ENCODE assay signal across 8 mouse cellular contexts in genomic region chr11:78095144-78095516, GRCm38 (mm10). TPM values are rescaled to one million over a fixed set of nuclear protein-coding genes. Genes with fewer than 3 reads are reported as not detected.
A peak's percentile ranks its signal among the peaks of the same experiment; 100 is the strongest.
DNase-seq lines count a peak whose midpoint lies in the region; ATAC-seq and TF ChIP-seq lines count a peak whose summit lies in the region.

No protein-coding gene starts in this region.

- H3K4me1 ChIP-seq in heart, embryonic 15.5 days (replicated peaks): peaks cover 32% of the 10 kb centered on the region
- peaks cover 34% of the 10 kb centered on the region for H3K4me1 ChIP-seq in G1E (ENCODE audit: insufficient read depth, low read depth, low read length)
- no peaks in the 10 kb centered on the region for H3K4me1 ChIP-seq in hindbrain, embryonic 11.5 days (replicated peaks; ENCODE audit: control insufficient read depth, insufficient read depth, low read length)
- peaks cover 15% of the 10 kb centered on the region for H3K4me1 ChIP-seq in midbrain, embryonic 11.5 days (ENCODE audit: control insufficient read depth, insufficient read depth, low read length)

- no peak for DNase-seq in heart, adult 9 months (ENCODE audit: low spot score in 2 of 2)
- DNase-seq in G1E (ENCODE audit: low spot score): no peak
- no peak for DNase-seq in hindbrain, embryonic 11.5 days (ENCODE audit: low spot score)
- peak; percentile 85 for DNase-seq in midbrain, embryonic 11.5 days (ENCODE audit: low spot score, missing footprints)
- DNase-seq in natural killer cell, adult 2 months (ENCODE audit: low spot score in 2 of 2): no peak
- DNase-seq in embryo, embryonic 10 days (ENCODE audit: low spot score): no peak
- no peak for DNase-seq in embryo, embryonic 10.5 days (ENCODE audit: low spot score)

- H3K9me3 ChIP-seq in heart, embryonic 15.5 days (replicated peaks): no peaks in the 10 kb centered on the region
- H3K9me3 ChIP-seq in G1E (replicated peaks): no peaks in the 10 kb centered on the region
- H3K9me3 ChIP-seq in hindbrain, embryonic 11.5 days (ENCODE audit: control insufficient read depth, low read length): no peaks in the 10 kb centered on the region
- H3K9me3 ChIP-seq in midbrain, embryonic 11.5 days (ENCODE audit: control insufficient read depth, low read length): no peaks in the 10 kb centered on the region

- peak overlapping the region; percentile 92 for H3K27ac ChIP-seq in heart, embryonic 15.5 days
- H3K27ac ChIP-seq in hindbrain, embryonic 11.5 days (ENCODE audit: low read depth, low read length): peak overlapping the region; percentile 74
- H3K27ac ChIP-seq in midbrain, embryonic 11.5 days (ENCODE audit: low read depth, low read length): no peak overlapping the region; the same call in 1 of the 2 replicates

- no peak for TF ChIP-seq CTCF in G1E (IDR thresholded peaks at IDR 0.05; ENCODE audit: low read depth, low read length)

- H3K9ac ChIP-seq in heart, embryonic 15.5 days: peak overlapping the region; percentile 90
- H3K9ac ChIP-seq in hindbrain, embryonic 11.5 days (ENCODE audit: low read depth, low read length): peak overlapping the region; percentile 81
- H3K9ac ChIP-seq in midbrain, embryonic 11.5 days (ENCODE audit: low read length): peak overlapping the region; percentile 88

- peak overlapping the region; percentile 83 for H3K4me2 ChIP-seq in heart, embryonic 15.5 days
- peak overlapping the region; percentile 57 for H3K4me2 ChIP-seq in hindbrain, embryonic 11.5 days (replicated peaks; ENCODE audit: low read depth, low read length)
- H3K4me2 ChIP-seq in midbrain, embryonic 11.5 days: peak overlapping the region; percentile 90

- no peaks in the 10 kb centered on the region for H3K36me3 ChIP-seq in heart, embryonic 15.5 days
- H3K36me3 ChIP-seq in G1E (replicated peaks): peaks cover 7% of the 10 kb centered on the region
- no peaks in the 10 kb centered on the region for H3K36me3 ChIP-seq in hindbrain, embryonic 11.5 days (ENCODE audit: control insufficient read depth, insufficient read depth, low read length)
- no peaks in the 10 kb centered on the region for H3K36me3 ChIP-seq in midbrain, embryonic 11.5 days (ENCODE audit: control insufficient read depth, insufficient read depth, low read length)

- no peak for ATAC-seq in heart, embryonic 15.5 days (replicated peaks; ENCODE audit: insufficient number of reproducible peaks, insufficient read depth, low FRiP score, low read depth)
- no peak for ATAC-seq in G1E (ENCODE audit: extremely low read depth, insufficient number of reproducible peaks, low FRiP score, poor library complexity, severe bottlenecking)
- no peak for ATAC-seq in hindbrain, embryonic 11.5 days (ENCODE audit: low FRiP score)
- ATAC-seq in midbrain, embryonic 11.5 days (ENCODE audit: low FRiP score): no peak

- no peaks in the 10 kb centered on the region for H3K27me3 ChIP-seq in heart, embryonic 15.5 days
- H3K27me3 ChIP-seq in G1E (ENCODE audit: insufficient read depth, low read length): no peaks in the 10 kb centered on the region
- H3K27me3 ChIP-seq in hindbrain, embryonic 11.5 days (ENCODE audit: control insufficient read depth, insufficient read depth, low read length): no peaks in the 10 kb centered on the region
- H3K27me3 ChIP-seq in midbrain, embryonic 11.5 days (ENCODE audit: control insufficient read depth, insufficient read depth, low read length): no peaks in the 10 kb centered on the region

- peak overlapping the region; percentile 95 for H3K4me3 ChIP-seq in heart, embryonic 15.5 days
- peak overlapping the region; percentile 85 for H3K4me3 ChIP-seq in G1E (ENCODE audit: low read depth, low read length)
- peak overlapping the region; percentile 63 for H3K4me3 ChIP-seq in hindbrain, embryonic 11.5 days (ENCODE audit: low read depth, low read length)
- peak overlapping the region; percentile 79 for H3K4me3 ChIP-seq in midbrain, embryonic 11.5 days (ENCODE audit: low read depth, low read length)

- 14% methylated on average over 5 of the region's 5 CpGs for WGBS in heart, embryonic 15.5 days
- WGBS in hindbrain, embryonic 11.5 days: 29% methylated on average over 5 of the region's 5 CpGs
- 31% methylated on average over 5 of the region's 5 CpGs for WGBS in midbrain, embryonic 11.5 days

RNA-seq across cellular contexts. Expression of gene Fam222b, which starts 0.7 kb away (rescaled TPM):
- polyA plus RNA-seq in heart, embryonic 15.5 days (2015; fragmentation: Nextera tagmentation; extraction: Ambion mirVana): 14.1 and 16.2 TPM in 2 replicates
- total RNA-seq in G1E (2014; fragmentation: Nextera tagmentation): 14.1 and 18.1 TPM in 2 replicates
- 1.5 and 1.9 TPM in 2 replicates for total RNA-seq in G1E (2017)
- polyA plus RNA-seq in G1E (2012): 28.9 and 30.3 TPM in 2 replicates
- 24.3 and 24.4 TPM in 2 replicates for polyA plus RNA-seq in hindbrain, embryonic 11.5 days (2014; fragmentation: Nextera tagmentation; extraction: Ambion mirVana)
- polyA plus RNA-seq in midbrain, embryonic 11.5 days (2014; fragmentation: Nextera tagmentation; extraction: Ambion mirVana): 26.5 and 26.6 TPM in 2 replicates

RNA-seq across cellular contexts. Expression of gene Eral1, which starts 14.9 kb away (rescaled TPM):
- polyA plus RNA-seq in heart, embryonic 15.5 days (2015; fragmentation: Nextera tagmentation; extraction: Ambion mirVana): 21.1 and 24.5 TPM in 2 replicates
- 60.3 and 65.4 TPM in 2 replicates for total RNA-seq in G1E (2014; fragmentation: Nextera tagmentation)
- 35.0 and 35.7 TPM in 2 replicates for total RNA-seq in G1E (2017)
- polyA plus RNA-seq in G1E (2012): 5.0 and 8.7 TPM in 2 replicates
- 31.9 and 37.2 TPM in 2 replicates for polyA plus RNA-seq in hindbrain, embryonic 11.5 days (2014; fragmentation: Nextera tagmentation; extraction: Ambion mirVana)
- 39.0 and 39.6 TPM in 2 replicates for polyA plus RNA-seq in midbrain, embryonic 11.5 days (2014; fragmentation: Nextera tagmentation; extraction: Ambion mirVana)

RNA-seq across cellular contexts. Expression of gene Flot2, which starts 57.4 kb away (rescaled TPM):
- 85.8 and 100 TPM in 2 replicates for polyA plus RNA-seq in heart, embryonic 15.5 days (2015; fragmentation: Nextera tagmentation; extraction: Ambion mirVana)
- 18.0 and 19.4 TPM in 2 replicates for total RNA-seq in G1E (2014; fragmentation: Nextera tagmentation)
- total RNA-seq in G1E (2017): 20.6 and 21.3 TPM in 2 replicates
- 13.8 and 15.6 TPM in 2 replicates for polyA plus RNA-seq in G1E (2012)
- 56.3 and 60.0 TPM in 2 replicates for polyA plus RNA-seq in hindbrain, embryonic 11.5 days (2014; fragmentation: Nextera tagmentation; extraction: Ambion mirVana)
- 52.7 and 57.6 TPM in 2 replicates for polyA plus RNA-seq in midbrain, embryonic 11.5 days (2014; fragmentation: Nextera tagmentation; extraction: Ambion mirVana)
